In genomic region chr17:73952103-73952521, GRCm38 (mm10) we compare ENCODE assay signal across 12 mouse cellular contexts. TPM values are rescaled to one million over a fixed set of nuclear protein-coding genes. Genes with fewer than 3 reads are reported as not detected.
DNase-seq lines count a peak whose midpoint lies in the region; ATAC-seq and TF ChIP-seq lines count a peak whose summit lies in the region.
"Had no signal": no experiment of that assay in that cellular context is flagged by ENCODE, and none has a peak within 500 bp of the region (broad histone marks: within the 10 kb centered on the region; RNA-seq: fewer than 3 reads in every experiment).

No protein-coding gene starts in this region.

- H3K4me2 ChIP-seq in heart, embryonic 12.5 days = no peak overlapping the region
- no peak overlapping the region for H3K4me2 ChIP-seq in hindbrain, postnatal 0 days (ENCODE audit: low read depth, low read length)
- H3K4me2 ChIP-seq: embryonic facial prominence, embryonic 15.5 days; limb, embryonic 12.5 days had no signal

- no peak overlapping the region for H3K9ac ChIP-seq in heart, embryonic 12.5 days
- no peak overlapping the region for H3K9ac ChIP-seq in hindbrain, postnatal 0 days (replicated peaks; ENCODE audit: low read length)
- H3K9ac ChIP-seq: embryonic facial prominence, embryonic 15.5 days; limb, embryonic 12.5 days had no signal

- H3K27ac ChIP-seq in heart, embryonic 12.5 days (ENCODE audit: poor library complexity, severe bottlenecking) = no peak overlapping the region
- no peak overlapping the region for H3K27ac ChIP-seq in hindbrain, postnatal 0 days
- H3K27ac ChIP-seq: embryonic facial prominence, embryonic 15.5 days; limb, embryonic 12.5 days had no signal

- no peaks in the 10 kb centered on the region for H3K36me3 ChIP-seq in heart, embryonic 12.5 days
- no peaks in the 10 kb centered on the region for H3K36me3 ChIP-seq in hindbrain, postnatal 0 days (ENCODE audit: insufficient read depth, low read length)
- H3K36me3 ChIP-seq: embryonic facial prominence, embryonic 15.5 days; limb, embryonic 12.5 days had no signal

- no peaks in the 10 kb centered on the region for H3K27me3 ChIP-seq in heart, embryonic 12.5 days (replicated peaks)
- H3K27me3 ChIP-seq in hindbrain, postnatal 0 days (ENCODE audit: insufficient read depth, low read length) = no peaks in the 10 kb centered on the region
- H3K27me3 ChIP-seq: embryonic facial prominence, embryonic 15.5 days; limb, embryonic 12.5 days had no signal

- no peak for ATAC-seq in heart, embryonic 12.5 days (ENCODE audit: insufficient number of reproducible peaks, low FRiP score)
- ATAC-seq in hindbrain, postnatal 0 days = no peak

- peak; percentile 96 for DNase-seq in heart, adult 11 months
- DNase-seq in 416B (ENCODE audit: low read depth) = peak; percentile 99
- peak; percentile 48 for DNase-seq in c-Kit-positive CD71-negative TER-119-negative erythroid progenitor cells, embryonic 14.5 days (ENCODE audit: low read depth)
- DNase-seq in monocyte, adult 2 months (ENCODE audit: low read depth in 1 of 2, low spot score in 2 of 2) = peak; percentile 51 to 63
- DNase-seq in cerebellum, postnatal 25 days = no peak
- DNase-seq in hindbrain, postnatal 0 days (ENCODE audit: low spot score) = no peak
- no peak for DNase-seq in adrenal gland, postnatal 4 days (ENCODE audit: low spot score in 2 of 2)
- DNase-seq: cerebellum, adult 11 months; kidney, adult 18-20 months had no signal

- no peak overlapping the region for H3K4me3 ChIP-seq in heart, embryonic 12.5 days
- H3K4me3 ChIP-seq in hindbrain, postnatal 0 days (ENCODE audit: low read length) = no peak overlapping the region
- H3K4me3 ChIP-seq: embryonic facial prominence, embryonic 15.5 days; limb, embryonic 12.5 days had no signal

- no peaks in the 10 kb centered on the region for H3K9me3 ChIP-seq in heart, embryonic 12.5 days (replicated peaks)
- H3K9me3 ChIP-seq in hindbrain, postnatal 0 days (ENCODE audit: low read length) = no peaks in the 10 kb centered on the region
- H3K9me3 ChIP-seq: embryonic facial prominence, embryonic 15.5 days had no signal

- WGBS in heart, embryonic 12.5 days = 81% methylated on average over 4 of the region's 4 CpGs
- WGBS in hindbrain, postnatal 0 days = 89% methylated on average over 4 of the region's 4 CpGs

- no peak for TF ChIP-seq CTCF in hindbrain, postnatal 0 days (IDR thresholded peaks at IDR 0.05; ENCODE audit: low read depth)

- H3K4me1 ChIP-seq in heart, embryonic 12.5 days (replicated peaks) = no peaks in the 10 kb centered on the region
- no peaks in the 10 kb centered on the region for H3K4me1 ChIP-seq in hindbrain, postnatal 0 days (ENCODE audit: insufficient read depth, low read length)
- H3K4me1 ChIP-seq: embryonic facial prominence, embryonic 15.5 days had no signal

RNA-seq across cellular contexts. Expression of gene Xdh, which starts 2.1 kb away (rescaled TPM):
- 0.17 and 0.23 TPM in 2 replicates for polyA plus RNA-seq in heart, embryonic 12.5 days (2016; fragmentation: Nextera tagmentation; extraction: Ambion mirVana)
- 0.18 and 0.37 TPM in 2 replicates for total RNA-seq in hindbrain, postnatal 0 days (2014; rRNA removed)
- polyA plus RNA-seq in hindbrain, postnatal 0 days (2015; fragmentation: Nextera tagmentation; extraction: Ambion mirVana) = 0.93 and 1.3 TPM in 2 replicates
- 10 to 100 TPM; 87.1 to 92.1 TPM for total RNA-seq in adrenal gland, postnatal 4 days (2021)

Comparison
In these comparisons a context has a peak if more than half of its experiments do, and no peak if none do; other contexts are left out.
1. DNase-seq: peak in heart, adult 11 months (single experiment), 416B (single experiment), c-Kit-positive CD71-negative TER-119-negative erythroid progenitor cells, embryonic 14.5 days (single experiment) and monocyte, adult 2 months (2 of 2); none in cerebellum, postnatal 25 days (0 of 2), hindbrain, postnatal 0 days (single experiment) and adrenal gland, postnatal 4 days (0 of 2).
2. RNA of gene Xdh, which starts 2.1 kb away (total RNA-seq): 87.1 to 92.1 TPM in adrenal gland, postnatal 4 days; 0.18 to 0.37 TPM in hindbrain, postnatal 0 days; every median in the first group is over 10 times any median in the second.